Mouse (Mus musculus): Measurements from ENCODE around the gene Ppp1r32. TPM values are rescaled to one million over a fixed set of nuclear protein-coding genes. Genes with fewer than 3 reads are reported as not detected.

The Ppp1r32 gene
- 0.34 TPM for polyA plus RNA-seq (2017; shearing (Covaris generic))

DNA sequence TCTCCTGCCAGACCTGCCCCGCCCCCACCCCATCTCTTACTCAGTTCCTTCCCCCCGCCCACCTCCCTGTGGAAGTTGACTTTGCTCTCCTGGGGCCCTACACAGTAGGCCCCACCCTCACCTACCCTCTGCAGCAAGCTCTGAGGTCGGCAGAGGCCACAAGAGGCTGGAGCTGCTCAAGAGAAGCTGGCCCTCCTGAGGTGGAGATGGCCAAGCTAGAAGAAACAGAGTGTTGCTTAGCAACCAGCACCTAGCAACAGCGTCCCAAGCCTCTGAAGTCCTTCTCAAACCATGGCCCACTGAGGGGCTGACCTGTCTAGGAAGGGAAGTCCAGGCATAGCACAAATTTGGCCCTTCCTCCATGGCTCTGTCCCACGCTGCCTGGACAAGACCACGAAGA is at the start of gene Ppp1r32:
Gene Ppp1r32, minus strand, starts transcription at position 226 of the 400 bp plus-strand sequence.

DNA sequence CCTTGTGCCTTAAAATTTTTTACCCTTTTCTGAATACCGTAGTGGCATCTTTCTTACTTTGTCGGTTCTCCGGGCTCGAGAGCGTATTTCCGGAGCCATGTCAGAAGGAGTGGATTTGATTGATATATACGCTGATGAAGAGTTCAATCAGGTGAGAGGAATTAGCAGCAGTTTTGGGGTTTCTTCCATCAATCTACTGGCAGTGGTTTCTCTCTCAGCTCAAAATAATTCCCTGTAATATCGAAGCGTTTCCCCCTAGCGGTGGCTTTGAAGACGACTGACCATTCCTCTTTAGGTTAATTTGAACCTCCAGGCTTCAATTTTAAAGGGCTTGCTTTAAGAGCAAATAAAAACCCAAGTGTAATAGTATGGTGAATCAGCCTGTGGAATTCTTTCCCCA is 43.2 kb upstream of the Ppp1r32 start, which contains the start of gene Sdhaf2:
Gene Sdhaf2, minus strand, starts transcription at position 233 of the 400 bp plus-strand sequence.

DNA sequence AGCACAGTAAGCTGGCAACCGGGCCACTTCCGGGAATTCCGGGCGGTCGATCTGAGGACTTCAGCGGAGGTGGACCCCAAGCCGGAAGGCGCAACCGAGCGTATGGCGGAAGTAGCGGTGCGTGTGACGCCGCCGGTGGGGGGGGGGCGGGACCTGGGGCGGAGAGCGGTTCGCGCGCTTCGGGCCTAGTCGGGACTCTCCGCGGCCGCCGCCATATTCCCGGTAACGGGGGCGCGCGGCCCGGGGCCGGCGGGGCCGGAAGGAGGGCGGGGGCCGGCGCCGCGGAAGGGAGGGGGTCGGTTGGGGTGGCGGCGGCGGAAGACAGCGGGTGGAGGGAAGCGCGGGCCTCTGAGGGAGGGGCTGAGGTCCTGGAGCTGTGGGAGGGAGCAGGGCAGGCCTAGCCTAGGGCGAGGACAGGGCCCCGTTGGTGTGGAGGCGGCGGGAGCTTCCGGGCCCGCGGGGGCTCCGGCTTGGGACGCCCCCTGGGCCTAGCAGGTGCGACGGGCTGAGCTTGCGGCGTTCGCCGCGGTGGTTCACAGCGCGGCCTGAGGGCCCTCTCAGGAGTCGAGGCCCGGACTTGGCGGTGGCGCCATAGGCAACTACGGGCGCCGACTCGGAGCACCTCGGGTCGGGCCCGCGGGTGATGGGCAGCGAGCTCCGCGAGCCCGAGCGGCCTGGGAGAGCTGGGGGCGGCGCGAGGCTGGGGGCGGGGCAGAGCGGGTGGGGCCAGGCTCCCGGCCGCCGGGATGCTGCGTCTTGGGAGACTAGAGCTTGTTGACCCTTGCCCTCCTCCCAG is 42.6 kb upstream of the Ppp1r32 start, which contains the start of gene Cpsf7:
Gene Cpsf7, plus strand, starts transcription at position 161 of the 796 bp plus-strand sequence.

DNA sequence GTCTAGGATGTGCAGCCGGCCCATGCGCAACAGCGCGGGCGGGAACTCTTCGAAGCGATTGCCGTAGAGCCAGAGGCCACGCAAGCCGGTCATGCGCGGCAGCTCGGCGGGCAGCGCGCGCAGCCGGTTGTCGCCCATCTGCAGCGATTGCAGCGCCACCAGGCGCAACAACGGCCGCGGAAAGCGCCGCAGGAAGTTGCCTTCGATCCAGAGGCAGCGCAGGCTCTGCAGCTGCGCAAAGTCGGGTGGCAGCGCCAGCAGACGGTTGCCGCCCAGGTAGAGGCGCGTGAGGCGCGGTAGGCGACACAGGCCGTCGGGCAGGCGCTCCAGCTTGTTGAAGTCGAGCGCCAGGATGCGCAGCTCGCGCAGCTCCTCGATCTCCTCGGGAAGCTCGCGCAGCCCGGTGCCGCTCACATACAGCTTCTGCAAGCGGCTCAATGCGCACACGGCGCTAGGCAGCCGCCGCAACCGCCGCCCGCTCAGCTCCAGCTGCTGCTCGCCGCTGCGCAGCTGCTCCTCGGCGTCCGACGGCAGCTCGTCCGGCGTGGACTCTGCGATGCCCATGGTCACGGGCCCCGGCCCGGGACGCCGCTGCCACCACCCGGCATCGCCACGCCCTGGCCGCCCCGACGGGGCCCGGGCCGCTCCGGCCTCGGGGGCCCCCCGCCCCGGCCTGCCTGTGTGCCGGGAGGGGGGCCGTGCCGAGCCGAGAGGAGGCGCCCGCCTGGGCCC is 25.8 kb downstream of the Ppp1r32 start, which contains the start of gene Lrrc10b:
Gene Lrrc10b, minus strand, starts transcription at position 722 of the 732 bp plus-strand sequence.

Other genes starting within 250 kb of the Ppp1r32 start
- gene Myrf, start 242.2 kb downstream of the Ppp1r32 start, polyA plus RNA-seq (2017; shearing (Covaris generic)) = not detected
- gene Dagla, start 178.1 kb downstream of the Ppp1r32 start, polyA plus RNA-seq (2017; shearing (Covaris generic)) = 0.11 TPM
- not detected for gene Syt7, start 93.8 kb downstream of the Ppp1r32 start, polyA plus RNA-seq (2017; shearing (Covaris generic))
- not detected for gene Lrrc10b, start 25.5 kb downstream of the Ppp1r32 start, polyA plus RNA-seq (2017; shearing (Covaris generic))
- gene Cpsf7, start 42.3 kb upstream of the Ppp1r32 start, polyA plus RNA-seq (2017; shearing (Covaris generic)) = 34.1 TPM
- gene Sdhaf2, start 43.2 kb upstream of the Ppp1r32 start, polyA plus RNA-seq (2017; shearing (Covaris generic)) = 102 TPM
- 11.6 TPM for gene Tmem216, start 73.3 kb upstream of the Ppp1r32 start, polyA plus RNA-seq (2017; shearing (Covaris generic))
- 53.7 TPM for gene Cyb561a3, start 94.2 kb upstream of the Ppp1r32 start, polyA plus RNA-seq (2017; shearing (Covaris generic))
- 20.5 TPM for gene Tmem138, start 94.4 kb upstream of the Ppp1r32 start, polyA plus RNA-seq (2017; shearing (Covaris generic))
- 199 TPM for gene Ddb1, start 122.4 kb upstream of the Ppp1r32 start, polyA plus RNA-seq (2017; shearing (Covaris generic))
- 10.4 TPM for gene Tkfc, start 122.7 kb upstream of the Ppp1r32 start, polyA plus RNA-seq (2017; shearing (Covaris generic))
- not detected for gene Vwce, start 151.3 kb upstream of the Ppp1r32 start, polyA plus RNA-seq (2017; shearing (Covaris generic))
- not detected for gene Pga5, start 195.1 kb upstream of the Ppp1r32 start, polyA plus RNA-seq (2017; shearing (Covaris generic))
- gene Vps37c, start 205.8 kb upstream of the Ppp1r32 start, polyA plus RNA-seq (2017; shearing (Covaris generic)) = 21.6 TPM

All from activated CD4-positive, CD25-positive, alpha-beta regulatory T cell, adult 9 weeks (primary cell).